Mouse (Mus musculus) c-Kit-positive CD71-positive TER-119-negative erythroid progenitor cells, embryonic 14.5 days (primary cell): ENCODE results near the gene Ttc16.

Source experiments
- DNase-seq: peaks from one replicate; pipeline ENCODE4 v3.0.0-alpha.2; 2013; ENCODE audit warnings: low read depth

Ttc16 gene

GRCm38 (mm10) chr2:32744272-32744982 is 31.0 kb downstream of the Ttc16 start:
- DNase-seq = no peak

GRCm38 (mm10) chr2:32742173-32742531 is 33.3 kb downstream of the Ttc16 start:
- no peak for DNase-seq

- no peak for DNase-seq
Measured at GRCm38 (mm10) chr2:32741273-32742172, 33.9 kb downstream of the Ttc16 start.

GRCm38 (mm10) chr2:32740916-32741272 is 34.5 kb downstream of the Ttc16 start, which contains the start of gene 6330409D20Rik:
Gene 6330409D20Rik (minus strand): TSS chr2:32741016.
- DNase-seq = no peak

GRCm38 (mm10) chr2:32739311-32739710 is 36.1 kb downstream of the Ttc16 start:
- no peak for DNase-seq

- no peak for DNase-seq
Measured at GRCm38 (mm10) chr2:32737008-32737407, 38.4 kb downstream of the Ttc16 start.

- no peak for DNase-seq
Measured at GRCm38 (mm10) chr2:32736306-32736829, 39.1 kb downstream of the Ttc16 start.

- DNase-seq = no peak
Measured at GRCm38 (mm10) chr2:32734933-32735332, 40.5 kb downstream of the Ttc16 start.

- DNase-seq = no peak
Measured at GRCm38 (mm10) chr2:32734480-32734879, 41.0 kb downstream of the Ttc16 start.

- no peak for DNase-seq
Measured at GRCm38 (mm10) chr2:32732695-32733094, 42.7 kb downstream of the Ttc16 start.

- DNase-seq = no peak
Measured at GRCm38 (mm10) chr2:32731911-32732310, 43.5 kb downstream of the Ttc16 start.

GRCm38 (mm10) chr2:32730854-32731253 is 44.6 kb downstream of the Ttc16 start:
- no peak for DNase-seq

- no peak for DNase-seq
Measured at GRCm38 (mm10) chr2:32729547-32729946, 45.9 kb downstream of the Ttc16 start.

GRCm38 (mm10) chr2:32728463-32728862 is 47.0 kb downstream of the Ttc16 start:
- DNase-seq = no peak

GRCm38 (mm10) chr2:32727435-32727834 is 48.0 kb downstream of the Ttc16 start:
- DNase-seq = peak; percentile 82

GRCm38 (mm10) chr2:32724832-32725790 is 50.3 kb downstream of the Ttc16 start:
- DNase-seq = no peak

- DNase-seq = no peak
Measured at GRCm38 (mm10) chr2:32724149-32724548, 51.3 kb downstream of the Ttc16 start.

- no peak for DNase-seq
Measured at GRCm38 (mm10) chr2:32722581-32722980, 52.9 kb downstream of the Ttc16 start.

- DNase-seq = no peak
Measured at GRCm38 (mm10) chr2:32722046-32722445, 53.4 kb downstream of the Ttc16 start.

GRCm38 (mm10) chr2:32720681-32721229 is 54.7 kb downstream of the Ttc16 start, which contains the start of gene Sh2d3c:
Gene Sh2d3c (plus strand): TSS chr2:32721055.
- no peak for DNase-seq

GRCm38 (mm10) chr2:32720053-32720452 is 55.4 kb downstream of the Ttc16 start:
- no peak for DNase-seq
